Mouse (Mus musculus) kidney, adult 2 months (tissue): Measurements from ENCODE around the gene Rnf213.

Source experiments
- CTCF ChIP-seq: fragments of 200-500 bp; conservative IDR thresholded peaks from 2 replicates; pipeline ENCODE4 v1.5.1; 2011; ENCODE audit warnings: low read depth, mild to moderate bottlenecking, control low read depth, low read length, moderate library complexity, mixed read lengths; ENCODE audit not compliant: insufficient read depth, insufficient read length
- POLR2A ChIP-seq: fragments of 200-500 bp; IDR thresholded peaks from one replicate; pipeline ENCODE4 v1.6.1; 2011; ENCODE audit warnings: low read depth, low read length, control low read depth

- TF ChIP-seq CTCF (no peak), POLR2A (no peak)
These were observed 98.8 kb downstream of the Rnf213 start for GRCm38 (mm10) chr11:119491690-119492087.
